Mouse (Mus musculus): ENCODE measurements around the gene Clca1.
"Not testable (repeated sequence)": the region's sequence is repeated elsewhere in the genome, so short reads cannot be mapped to it uniquely, and the experiment has no call there.

The Clca1 gene

DNA sequence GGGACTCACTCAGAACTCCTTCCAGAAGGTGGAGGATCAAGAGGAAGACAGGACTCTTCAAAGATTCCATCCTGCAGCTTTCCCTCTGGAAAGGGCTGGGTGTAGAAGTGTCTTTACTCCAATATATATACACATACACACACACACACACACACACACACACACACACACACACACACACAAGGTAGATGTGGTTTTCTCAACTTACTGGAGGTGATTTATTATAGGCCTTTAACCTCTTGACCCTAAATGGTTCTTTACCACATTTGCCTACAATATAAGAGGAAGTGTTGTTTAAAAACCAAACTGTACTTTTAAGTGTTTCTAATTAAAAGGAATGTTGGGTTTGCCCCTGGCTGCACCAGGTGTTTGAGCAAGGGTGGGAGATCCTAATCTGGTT is at the start of gene Clca1:
Gene Clca1 (minus strand): TSS at position 101 of the 400 bp plus-strand sequence.
- DNase-seq (ENCODE audit: low read depth, low spot score), result no peak

- no peak for DNase-seq (ENCODE audit: low read depth, low spot score)
Observed at GRCm38 (mm10) chr3:145080904-145081303, 48.3 kb upstream of the Clca1 start.

- no peak for DNase-seq (ENCODE audit: low read depth, low spot score)
Observed at GRCm38 (mm10) chr3:145078405-145078804, 45.8 kb upstream of the Clca1 start.

DNA sequence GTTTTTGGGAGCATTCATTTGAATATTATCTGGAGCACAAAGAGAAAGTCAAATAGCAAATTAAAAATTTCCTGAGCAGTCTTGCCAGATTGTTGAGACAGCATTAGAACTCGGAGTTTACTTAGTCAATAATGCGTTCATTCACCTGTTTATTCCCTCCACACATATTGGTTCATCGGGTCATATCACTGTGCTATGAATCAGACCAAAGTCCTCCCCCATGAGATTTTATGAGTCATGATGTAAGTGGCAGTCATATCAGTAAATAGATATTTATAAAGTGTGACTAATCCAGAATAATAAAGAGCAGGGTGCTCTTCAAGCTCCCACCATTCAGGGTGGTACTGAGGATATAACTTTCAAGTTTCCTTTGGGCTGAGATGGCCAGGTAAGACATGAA is 39.8 kb upstream of the Clca1 start:
- no peak for DNase-seq (ENCODE audit: low read depth, low spot score)

GRCm38 (mm10) chr3:145068964-145069363 is 36.4 kb upstream of the Clca1 start:
- no peak for DNase-seq (ENCODE audit: low read depth, low spot score)

DNA sequence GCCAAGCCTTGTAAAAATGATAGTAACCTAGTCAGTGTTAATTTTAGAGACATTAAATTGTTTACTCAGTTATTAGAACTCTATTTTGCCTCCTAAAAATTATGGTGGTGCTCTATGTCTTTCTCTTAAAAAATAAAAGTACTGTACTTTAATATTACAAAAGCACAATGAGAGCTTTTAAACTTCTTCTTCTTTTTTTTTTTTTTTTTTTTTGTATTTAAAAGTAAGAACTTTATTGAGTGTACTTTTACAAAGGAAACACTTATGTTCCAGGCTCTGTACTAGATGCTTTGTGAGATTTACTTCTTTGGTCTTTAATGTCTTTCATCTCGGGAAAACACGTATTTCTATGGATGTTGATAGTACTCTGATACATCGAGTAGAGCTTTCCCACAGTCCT is 22.6 kb upstream of the Clca1 start:
- not testable (repeated sequence) for DNase-seq (ENCODE audit: low read depth, low spot score)

GRCm38 (mm10) chr3:145049820-145050219 is 17.2 kb upstream of the Clca1 start:
- no peak for DNase-seq (ENCODE audit: low read depth, low spot score)

GRCm38 (mm10) chr3:145038813-145039212 is 6.2 kb upstream of the Clca1 start:
- no peak for DNase-seq (ENCODE audit: low read depth, low spot score)

DNA sequence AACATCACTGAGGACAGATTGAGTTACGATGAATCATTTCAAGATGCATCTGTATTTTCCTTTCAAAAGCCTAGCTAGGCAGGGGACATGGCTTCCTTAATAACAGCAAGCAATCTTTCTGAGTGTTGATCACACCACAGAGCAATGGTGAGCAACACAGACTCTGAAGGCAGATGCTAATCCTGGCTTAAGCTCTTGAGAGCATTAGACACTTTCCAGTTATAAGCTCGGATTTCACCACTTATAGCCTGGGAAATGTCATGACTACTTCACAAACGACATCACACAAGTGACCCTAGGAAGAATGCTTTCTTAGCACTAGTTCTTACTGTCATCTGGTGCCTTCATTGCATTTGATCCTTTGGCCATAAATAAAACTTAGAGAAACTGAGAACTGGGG is 4.5 kb downstream of the Clca1 start:
- DNase-seq (ENCODE audit: low read depth, low spot score), result no peak

DNA sequence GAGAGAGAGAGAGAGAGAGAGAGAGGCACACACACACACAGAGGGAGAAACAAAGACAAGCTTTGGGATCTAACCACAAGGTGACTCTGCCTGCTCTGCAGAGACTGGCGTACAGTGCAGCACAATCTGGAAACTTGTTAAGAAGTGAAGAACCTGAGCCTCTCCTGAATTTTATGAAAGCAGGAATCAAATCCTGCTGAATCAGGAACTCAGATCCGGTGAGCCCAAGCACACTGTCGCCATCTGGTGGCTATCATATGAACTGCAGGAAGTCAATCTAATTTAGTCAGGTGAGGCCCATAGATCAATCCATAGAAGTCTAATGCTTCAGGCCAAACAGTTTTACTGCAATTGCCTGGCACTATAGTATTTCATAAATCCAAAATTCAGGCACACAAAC is 5.8 kb downstream of the Clca1 start:
- DNase-seq (ENCODE audit: low read depth, low spot score), result peak; percentile 12

- DNase-seq (ENCODE audit: low read depth, low spot score), result no peak
Observed at GRCm38 (mm10) chr3:145017807-145018206, 14.8 kb downstream of the Clca1 start.

DNA sequence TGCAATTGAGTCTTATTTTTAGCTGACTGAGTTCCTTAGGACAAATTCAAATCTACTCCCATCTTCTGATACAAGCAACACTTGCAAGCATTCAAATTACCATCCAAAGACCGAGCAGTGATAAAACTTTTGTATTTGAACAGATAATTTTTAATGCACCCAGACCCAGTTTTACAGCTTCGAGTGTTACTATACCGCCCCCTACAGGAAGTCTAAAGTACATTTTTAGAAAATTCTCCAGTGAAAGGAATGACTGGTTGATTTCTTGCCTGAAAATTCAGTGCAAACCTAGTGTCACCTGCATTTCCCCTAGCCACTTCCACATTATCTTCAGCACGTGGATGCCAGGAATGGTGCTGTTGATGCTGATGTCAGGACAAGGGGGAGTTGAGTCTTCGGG is 28.2 kb downstream of the Clca1 start:
- DNase-seq (ENCODE audit: low read depth, low spot score), result no peak

GRCm38 (mm10) chr3:145000912-145001311 is 31.7 kb downstream of the Clca1 start:
- DNase-seq (ENCODE audit: low read depth, low spot score), result no peak

DNA sequence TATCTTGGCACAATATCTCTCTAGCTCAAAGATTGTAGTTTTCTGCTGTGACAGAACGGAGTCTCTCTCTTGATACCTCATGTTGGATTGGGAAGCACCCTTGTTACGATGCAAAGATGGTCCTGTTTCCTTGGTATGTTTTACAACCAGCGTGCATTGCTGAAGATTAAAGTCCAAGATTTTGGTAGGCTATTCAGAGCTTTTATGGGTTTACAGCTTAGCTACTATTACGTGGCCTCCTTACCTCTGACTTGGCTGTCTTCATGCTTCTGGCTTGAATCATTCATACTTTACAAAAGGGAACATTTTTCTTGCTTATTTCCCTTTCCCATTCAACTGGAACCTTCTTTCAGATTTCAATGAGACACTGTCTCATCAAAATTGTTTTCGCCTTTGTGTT is 39.5 kb downstream of the Clca1 start:
- DNase-seq (ENCODE audit: low read depth, low spot score), result no peak

DNA sequence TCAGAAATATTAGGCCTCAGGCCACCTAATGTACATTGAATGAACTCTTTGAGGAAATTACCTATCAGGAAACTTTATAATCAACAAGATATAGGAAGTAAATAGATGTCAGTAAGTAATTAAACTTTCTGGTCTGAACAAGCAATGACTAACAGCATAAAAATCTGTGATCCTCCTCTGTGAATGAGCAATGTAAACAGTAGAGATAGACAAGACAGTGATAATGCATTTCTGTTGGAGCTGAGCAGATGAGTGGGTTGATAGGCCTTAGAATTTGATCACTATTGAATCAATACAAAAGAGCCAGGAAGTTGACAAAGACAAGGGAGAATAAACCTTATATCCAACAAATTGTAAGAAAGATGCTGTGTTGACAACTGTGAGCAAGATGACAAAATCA is 40.0 kb downstream of the Clca1 start:
- DNase-seq (ENCODE audit: low read depth, low spot score), result no peak

DNA sequence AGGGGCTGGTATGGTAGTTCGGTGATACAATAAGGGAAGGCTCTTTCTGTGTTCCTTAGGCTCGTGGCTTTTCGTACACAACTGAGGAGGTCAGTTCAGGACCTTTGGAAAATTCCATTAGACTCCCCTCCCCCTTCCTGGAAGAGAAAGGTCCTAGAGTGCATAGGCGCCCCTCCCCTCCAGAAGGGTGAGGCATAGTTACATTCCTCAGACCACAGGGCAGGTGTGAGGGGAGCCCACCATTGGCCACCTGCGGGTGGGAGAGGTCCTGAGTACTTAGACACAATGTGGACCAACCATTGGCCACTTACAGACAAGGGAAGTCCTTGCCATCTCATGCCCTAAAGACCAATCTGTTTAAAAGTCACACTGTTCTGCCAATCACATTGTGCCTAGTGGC is 46.7 kb downstream of the Clca1 start:
- DNase-seq (ENCODE audit: low read depth, low spot score), result no peak

GRCm38 (mm10) chr3:144980551-144980950 is 52.0 kb downstream of the Clca1 start:
- peak; percentile 18 for DNase-seq (ENCODE audit: low read depth, low spot score)

DNA sequence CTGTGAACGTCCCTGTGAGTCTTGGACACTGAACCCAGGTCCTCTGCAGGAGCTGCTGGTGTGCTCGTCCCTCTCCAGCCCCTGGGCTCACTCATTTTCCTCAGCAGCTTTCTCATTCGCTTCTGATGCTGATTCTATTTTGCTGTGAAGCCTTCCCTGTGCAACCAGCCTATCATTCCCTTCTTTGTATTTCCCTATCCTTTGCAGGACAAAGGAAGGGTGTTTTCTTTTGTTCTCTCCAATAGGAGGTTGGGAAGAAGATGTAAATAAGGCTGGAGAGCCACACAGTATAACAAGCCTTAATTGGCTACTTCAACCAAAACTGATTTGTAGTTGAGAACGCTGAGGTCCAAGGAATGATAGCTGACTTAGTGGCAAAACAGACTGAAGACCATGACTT is 54.9 kb downstream of the Clca1 start:
- no peak for DNase-seq (ENCODE audit: low read depth, low spot score)

GRCm38 (mm10) chr3:144976091-144976490 is 56.5 kb downstream of the Clca1 start:
- no peak for DNase-seq (ENCODE audit: low read depth, low spot score)

- no peak for DNase-seq (ENCODE audit: low read depth, low spot score)
Observed at GRCm38 (mm10) chr3:144974945-144975344, 57.6 kb downstream of the Clca1 start, which contains the start of gene Clca4a. Gene Clca4a (minus strand): TSS chr3:144975045.

DNA sequence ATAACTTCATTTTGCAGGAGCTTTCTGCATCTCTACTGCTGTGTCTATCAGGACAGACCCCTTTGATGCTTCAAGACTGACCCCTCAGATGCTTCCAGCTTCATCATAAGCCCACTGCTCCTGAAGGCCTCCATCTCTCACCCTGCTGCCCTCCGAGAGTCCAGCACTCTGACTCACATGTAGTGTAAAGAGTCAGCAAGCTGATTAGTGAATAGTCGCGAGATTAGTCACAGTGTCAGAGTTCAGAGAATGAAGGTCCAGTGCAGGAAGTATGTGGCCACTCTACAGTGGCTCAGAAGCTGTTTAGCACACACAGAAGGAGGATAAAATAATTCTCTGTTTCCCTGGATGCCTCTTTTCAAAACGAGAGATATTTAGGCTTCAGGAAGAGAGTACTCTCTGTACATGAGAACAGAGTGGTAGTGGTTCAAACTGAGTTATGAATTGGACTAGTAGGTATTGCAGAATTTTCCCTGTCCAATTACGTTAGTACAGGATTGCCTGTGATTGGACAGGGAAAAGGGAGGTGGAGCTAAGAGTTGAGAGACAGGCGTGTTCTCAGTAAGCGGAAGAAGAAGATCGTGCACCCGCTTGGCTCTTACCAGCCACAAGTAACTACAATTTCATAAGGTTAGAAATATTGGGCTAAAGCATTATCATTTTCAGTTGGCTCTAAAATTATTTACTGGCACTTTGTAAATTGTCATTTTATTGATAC is 60.9 kb downstream of the Clca1 start:
- no peak for DNase-seq (ENCODE audit: low read depth, low spot score)

- no peak for DNase-seq (ENCODE audit: low read depth, low spot score)
Observed at GRCm38 (mm10) chr3:144969755-144970154, 62.8 kb downstream of the Clca1 start.

DNA sequence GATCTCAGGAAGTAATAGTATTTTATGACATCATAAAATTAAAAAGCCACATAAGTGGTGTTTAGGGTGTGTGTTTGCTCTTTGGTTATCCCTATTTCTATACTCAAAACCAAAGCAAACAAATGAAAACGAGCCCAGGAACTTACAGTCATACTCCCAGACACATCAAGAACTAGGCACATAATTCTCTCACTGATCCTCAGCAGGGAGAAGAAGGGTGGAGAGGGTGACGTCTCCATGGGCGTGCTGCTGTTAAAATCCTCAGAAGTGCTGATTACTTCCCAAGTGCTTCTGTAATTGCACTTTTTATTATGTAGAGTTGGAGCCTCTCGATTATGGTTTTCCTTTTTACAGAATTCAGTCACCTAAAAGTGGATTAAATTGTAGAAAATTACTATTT is 66.5 kb downstream of the Clca1 start:
- no peak for DNase-seq (ENCODE audit: low read depth, low spot score)
